Mouse (Mus musculus) MEL (cell line): ENCODE measurements around the gene Rassf5. TPM values are rescaled to one million over a fixed set of nuclear protein-coding genes. Genes with fewer than 3 reads are reported as not detected.

Experiments used
- DNase-seq: peaks from one replicate; pipeline ENCODE4 v3.0.0; 2011; ENCODE audit warnings: low read depth, low spot score
- H3K27ac ChIP-seq: 2 replicates; pipeline ENCODE4 v1.5.1; 2012; ENCODE audit warnings: low read depth, mild to moderate bottlenecking, control low read depth, low read length, moderate library complexity; ENCODE audit not compliant: control insufficient read depth
- H3K27me3 ChIP-seq, 2 experiments: fragments of 150-350 bp in 1 of 2; sonication (generic) in 1 of 2; 2 replicates each; pipeline ENCODE4 v1.6.1; 2012; ENCODE audit warnings: low read length in 2 of 2, mild to moderate bottlenecking in 2 of 2, improper control_type of control experiment in 1 of 2, moderate library complexity in 1 of 2; ENCODE audit not compliant: insufficient read depth in 2 of 2, control insufficient read depth in 1 of 2
- H3K36me3 ChIP-seq, 2 experiments: 2 replicates each; pipeline ENCODE4 v1.6.1; 2012 to 2014; ENCODE audit warnings: low read length in 2 of 2, improper control_type of control experiment in 1 of 2, inconsistent platforms in 1 of 2, mild to moderate bottlenecking in 1 of 2; ENCODE audit not compliant: insufficient read depth in 2 of 2, control insufficient read depth in 1 of 2
- H3K4me1 ChIP-seq, 2 experiments: fragments of 150-350 bp in 1 of 2; sonication (generic) in 1 of 2; 2 replicates each; pipeline ENCODE4 v1.6.1; 2012; ENCODE audit warnings: low read length in 2 of 2, improper control_type of control experiment in 1 of 2, mild to moderate bottlenecking in 1 of 2; ENCODE audit not compliant: insufficient read depth in 2 of 2, control insufficient read depth in 1 of 2
- H3K4me3 ChIP-seq, 2 experiments: fragments of 150-350 bp in 1 of 2; sonication (generic) in 1 of 2; 2 replicates each; pipeline ENCODE4 v1.5.1; 2012; ENCODE audit warnings: low read depth in 2 of 2, low read length in 2 of 2, mild to moderate bottlenecking in 2 of 2, moderate library complexity in 2 of 2, control low read depth in 1 of 2, improper control_type of control experiment in 1 of 2; ENCODE audit not compliant: control insufficient read depth in 1 of 2, insufficient read depth in 1 of 2
- H3K79me2 ChIP-seq: 2 replicates; pipeline ENCODE4 v1.6.1; 2012; ENCODE audit warnings: mild to moderate bottlenecking, low read length, moderate library complexity; ENCODE audit not compliant: control insufficient read depth, poor library complexity, insufficient read depth
- H3K9ac ChIP-seq: 2 replicates; pipeline ENCODE4 v1.6.1; 2012; ENCODE audit warnings: low read depth, mild to moderate bottlenecking, control low read depth, low read length, moderate library complexity; ENCODE audit not compliant: control insufficient read depth, poor library complexity, severe bottlenecking
- H3K9me3 ChIP-seq: fragments of 150-350 bp; sonication (generic); replicated peaks from 2 replicates; pipeline ENCODE4 v1.6.1; 2012; ENCODE audit warnings: mild to moderate bottlenecking, low read length, improper control_type of control experiment, moderate library complexity; ENCODE audit not compliant: insufficient read depth
- CTCF ChIP-seq, 3 experiments: IDR thresholded peaks in 2 of 3; conservative IDR thresholded peaks in 1 of 3; 2 replicates each; pipeline ENCODE4 v1.5.1; 2011 to 2012; ENCODE audit warnings: low read length in 3 of 3, low read depth in 2 of 3, mild to moderate bottlenecking in 2 of 3, improper control_type of control experiment in 1 of 3, inconsistent platforms in 1 of 3, mixed read lengths in 1 of 3, moderate library complexity in 1 of 3; ENCODE audit not compliant: control insufficient read depth in 1 of 3, insufficient read depth in 1 of 3, poor library complexity in 1 of 3, severe bottlenecking in 1 of 3
- EP300 ChIP-seq, 2 experiments: IDR thresholded peaks; 2 replicates each; pipeline ENCODE4 v1.6.1; 2011; ENCODE audit warnings: improper control_type of control experiment in 2 of 2, low read length in 2 of 2, low read depth in 1 of 2, mild to moderate bottlenecking in 1 of 2
- MAFK ChIP-seq: IDR thresholded peaks from 2 replicates; pipeline ENCODE4 v1.6.1; 2011; ENCODE audit warnings: low read depth, mild to moderate bottlenecking, low read length, improper control_type of control experiment, borderline replicate concordance
- MAX ChIP-seq: IDR thresholded peaks from 2 replicates; pipeline ENCODE4 v1.6.1; 2011; ENCODE audit warnings: low read length, improper control_type of control experiment
- MAZ ChIP-seq: IDR thresholded peaks from 2 replicates; pipeline ENCODE4 v1.6.1; 2012; ENCODE audit warnings: low read depth, mild to moderate bottlenecking, inconsistent platforms, low read length, improper control_type of control experiment
- MYB ChIP-seq: IDR thresholded peaks from 2 replicates; pipeline ENCODE4 v1.6.1; 2011; ENCODE audit warnings: mild to moderate bottlenecking, low read depth, low read length, improper control_type of control experiment
- NRF1 ChIP-seq: IDR thresholded peaks from 2 replicates; pipeline ENCODE4 v1.6.1; 2014; ENCODE audit warnings: low read depth, mild to moderate bottlenecking, inconsistent platforms, low read length, improper control_type of control experiment, moderate library complexity; ENCODE audit not compliant: poor library complexity, insufficient read depth, severe bottlenecking
- POLR2A ChIP-seq, 2 experiments: IDR thresholded peaks; 2 replicates each; pipeline ENCODE4 v1.6.1; 2011 to 2012; ENCODE audit warnings: low read length in 2 of 2, mild to moderate bottlenecking in 2 of 2, control low read depth in 1 of 2, improper control_type of control experiment in 1 of 2, low read depth in 1 of 2, moderate library complexity in 1 of 2; ENCODE audit not compliant: control insufficient read depth in 1 of 2, insufficient read depth in 1 of 2, poor library complexity in 1 of 2
- POLR2AphosphoS2 ChIP-seq: IDR thresholded peaks from 2 replicates; pipeline ENCODE4 v1.6.1; 2011; ENCODE audit warnings: low read length, improper control_type of control experiment
- RAD21 ChIP-seq: IDR thresholded peaks from 2 replicates; pipeline ENCODE4 v1.6.1; 2011; ENCODE audit warnings: mild to moderate bottlenecking, low read depth, low read length, improper control_type of control experiment
- SIN3A ChIP-seq: IDR thresholded peaks from 2 replicates; pipeline ENCODE4 v1.6.1; 2012; ENCODE audit warnings: low read length, improper control_type of control experiment, inconsistent platforms
- SMC3 ChIP-seq: IDR thresholded peaks from 2 replicates; pipeline ENCODE4 v1.6.1; 2011; ENCODE audit warnings: low read depth, low read length, improper control_type of control experiment
- USF1 ChIP-seq: IDR thresholded peaks from 2 replicates; pipeline ENCODE4 v1.6.1; 2014; ENCODE audit warnings: low read depth, mild to moderate bottlenecking, inconsistent platforms, low read length, improper control_type of control experiment, moderate library complexity
- USF2 ChIP-seq, 2 experiments: IDR thresholded peaks; 2 replicates each; pipeline ENCODE4 v1.6.1; 2011 to 2012; ENCODE audit warnings: improper control_type of control experiment in 2 of 2, low read length in 2 of 2, borderline replicate concordance in 1 of 2, inconsistent platforms in 1 of 2, low read depth in 1 of 2, mild to moderate bottlenecking in 1 of 2; ENCODE audit not compliant: insufficient read depth in 1 of 2
- ZC3H11A ChIP-seq: IDR thresholded peaks from 2 replicates; pipeline ENCODE4 v1.6.1; 2012; ENCODE audit warnings: low read depth, mild to moderate bottlenecking, inconsistent platforms, low read length, improper control_type of control experiment
- ZKSCAN1 ChIP-seq: IDR thresholded peaks from 2 replicates; pipeline ENCODE4 v1.6.1; 2012; ENCODE audit warnings: low read depth, mild to moderate bottlenecking, inconsistent platforms, low read length, improper control_type of control experiment, moderate library complexity
- ZNF384 ChIP-seq: IDR thresholded peaks from 2 replicates; pipeline ENCODE4 v1.6.1; 2012; ENCODE audit warnings: low read depth, mild to moderate bottlenecking, inconsistent platforms, low read length, improper control_type of control experiment
- polyA plus RNA-seq, 2 experiments: library from polyadenylated mRNA; stranded (reverse) in 1 of 2; unstranded in 1 of 2; fragments of >175 nt in 1 of 2; fragments of >200 nt in 1 of 2; gene quantifications; 2 replicates each; pipeline versions ENCODE4 v1.2.1 to v1.2.4; 2012; ENCODE audit warnings: low replicate concordance in 2 of 2, low read depth in 1 of 2; ENCODE audit not compliant: insufficient read length in 2 of 2, insufficient read depth in 1 of 2, missing spikeins in 1 of 2
- total RNA-seq: library from RNA; depleted of rRNA; stranded (reverse); fragments of 300-350 nt; gene quantifications from 2 replicates; pipeline ENCODE4 v1.2.3, GENCODE M21; 2012

The Rassf5 gene
- total and polyA plus RNA-seq, 3 experiments = 14.8 to 28.8 TPM; not detected in 1

- DNase-seq = no peak
- TF ChIP-seq ZKSCAN1 (no peak), SIN3A (no peak)
- H3K4me3 ChIP-seq = no peak overlapping the region
- H3K4me1 ChIP-seq = no peaks in the 10 kb centered on the region
- H3K9me3 ChIP-seq = no peaks in the 10 kb centered on the region
- peaks cover 0 to under 1% of the 10 kb centered on the region in 2 experiments; a peak in 3 of 4 replicates for H3K27me3 ChIP-seq
- no peak overlapping the region for H3K9ac ChIP-seq
- H3K79me2 ChIP-seq = no peaks in the 10 kb centered on the region
- H3K36me3 ChIP-seq = no peaks in the 10 kb centered on the region
- no peak overlapping the region for H3K27ac ChIP-seq
Observed at GRCm38 (mm10) chr1:131208081-131208480, 37.0 kb downstream of the Rassf5 start.

GRCm38 (mm10) chr1:131207531-131207930 is 37.5 kb downstream of the Rassf5 start:
- Histone ChIP-seq H3K79me2 (no peaks in the 10 kb centered on the region), H3K9me3 (no peaks in the 10 kb centered on the region), H3K27me3 (no peaks in the 10 kb centered on the region; a peak in 1 of 4 replicates), H3K27ac (no peak overlapping the region), H3K36me3 (no peaks in the 10 kb centered on the region), H3K4me3 (no peak overlapping the region), H3K9ac (no peak overlapping the region), H3K4me1 (no peaks in the 10 kb centered on the region)
- TF ChIP-seq MYB (no peak), MAFK (no peak), SIN3A (0 out of 2 replicates have a peak, but pooled peaks have one; percentile 23), POLR2AphosphoS2 (no peak), ZNF384 (no peak), USF1 (no peak), USF2 (IDR thresholded peaks at IDR 0.05; ENCODE audit: borderline replicate concordance in 1 of 2, insufficient read depth in 1 of 2, low read depth in 1 of 2, low read length in 2 of 2) (no peak), ZC3H11A (peak; percentile 90), CTCF (IDR thresholded peaks at IDR 0.05 in 2 of 3, conservative IDR thresholded peaks at IDR 0.05 in 1 of 3; ENCODE audit: control insufficient read depth in 1 of 3, insufficient read depth in 1 of 3, low read depth in 2 of 3, low read length in 3 of 3, poor library complexity in 1 of 3, severe bottlenecking in 1 of 3) (peak; percentile 69 to 93 (median 90)), MAX (no peak), MAZ (peak; percentile 72; the same call in 1 of the 2 replicates), SMC3 (peak; percentile 97), POLR2A (IDR thresholded peaks at IDR 0.05; ENCODE audit: control insufficient read depth in 1 of 2, insufficient read depth in 1 of 2, low read depth in 1 of 2, low read length in 2 of 2, poor library complexity in 1 of 2) (no peak), NRF1 (no peak), RAD21 (peak; percentile 85)
- peak; percentile 72 for DNase-seq

GRCm38 (mm10) chr1:131206342-131206741 is 38.7 kb downstream of the Rassf5 start:
- Histone ChIP-seq H3K79me2 (no peaks in the 10 kb centered on the region), H3K36me3 (no peaks in the 10 kb centered on the region), H3K4me1 (no peaks in the 10 kb centered on the region), H3K9ac (no peak overlapping the region), H3K9me3 (no peaks in the 10 kb centered on the region), H3K27ac (no peak overlapping the region), H3K27me3 (no peaks in the 10 kb centered on the region), H3K4me3 (no peak overlapping the region)
- no peak for TF ChIP-seq EP300 (IDR thresholded peaks at IDR 0.05; ENCODE audit: low read depth in 1 of 2, low read length in 2 of 2)
- no peak for DNase-seq
